Mouse (Mus musculus): ENCODE results near the gene Sh2d5.

The Sh2d5 gene

DNA sequence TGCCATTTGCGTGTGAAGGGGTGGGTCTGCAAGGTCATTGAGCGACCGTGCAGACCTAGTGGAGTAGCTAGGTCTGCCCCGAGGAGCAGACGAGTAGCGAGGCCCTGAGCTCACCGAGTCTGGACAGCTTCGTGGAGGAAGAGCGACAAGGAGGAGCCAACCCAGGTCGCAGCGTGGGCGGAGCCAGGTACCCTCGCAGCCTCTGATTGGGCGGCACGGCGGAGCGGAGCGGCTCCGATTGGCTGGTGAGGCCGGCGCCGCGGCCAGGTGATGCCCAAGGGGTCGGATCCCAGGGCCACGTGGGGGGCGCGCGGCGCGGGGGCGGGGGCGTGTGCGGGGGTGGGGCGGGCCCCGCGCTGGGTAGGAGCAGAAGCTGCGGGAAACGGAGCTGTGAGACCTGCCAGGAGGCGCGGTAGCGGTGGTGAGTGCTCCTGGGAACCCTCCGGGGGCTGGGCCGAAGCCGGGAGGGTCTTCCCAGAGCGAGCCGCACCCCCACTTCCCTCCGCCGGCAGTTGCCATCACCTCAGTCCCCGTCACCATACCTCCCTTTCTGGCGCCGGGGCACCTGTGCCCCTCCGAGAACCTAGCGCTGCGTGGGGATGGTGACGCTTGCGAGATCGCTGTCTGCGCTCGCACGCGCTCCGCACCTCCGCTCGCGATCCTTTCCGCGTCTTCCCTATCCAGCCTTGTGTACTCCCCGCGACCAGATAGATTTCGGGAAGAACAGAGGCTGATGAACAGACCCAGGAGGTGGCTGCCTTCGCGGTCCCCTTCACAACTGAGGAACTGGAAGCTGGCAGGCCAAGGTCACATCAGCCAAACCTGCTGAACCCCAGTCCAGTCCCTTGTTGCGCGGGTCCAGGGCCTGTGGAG is at the start of gene Sh2d5, which contains the start of gene Kif17:
Sh2d5 (plus strand) TSS at position 316 of the 873 bp plus-strand sequence.
Kif17 (plus strand) TSS at position 348 of the 873 bp plus-strand sequence.
- peak; percentile 93 for DNase-seq (ENCODE audit: low spot score)

DNA sequence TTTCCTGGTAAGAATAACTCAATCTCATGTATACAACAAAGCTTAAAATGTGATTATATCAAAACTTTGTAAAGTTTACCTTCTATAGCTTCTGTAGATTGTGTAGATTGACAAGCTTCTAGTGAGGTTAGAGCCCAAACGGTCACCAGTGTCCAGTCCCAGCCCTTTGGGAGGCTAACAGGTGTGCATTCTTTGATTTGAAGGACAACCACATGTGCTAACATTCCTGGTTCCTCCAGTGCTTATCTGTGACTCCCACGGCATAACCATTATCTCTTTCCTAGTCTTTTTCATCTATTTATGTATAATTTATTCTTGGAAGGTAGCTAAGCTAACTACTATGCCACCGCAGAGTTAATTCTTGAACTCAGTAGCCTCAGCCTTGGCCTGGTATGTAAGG is 49.4 kb upstream of the Sh2d5 start:
- DNase-seq (ENCODE audit: low spot score) = no peak

DNA sequence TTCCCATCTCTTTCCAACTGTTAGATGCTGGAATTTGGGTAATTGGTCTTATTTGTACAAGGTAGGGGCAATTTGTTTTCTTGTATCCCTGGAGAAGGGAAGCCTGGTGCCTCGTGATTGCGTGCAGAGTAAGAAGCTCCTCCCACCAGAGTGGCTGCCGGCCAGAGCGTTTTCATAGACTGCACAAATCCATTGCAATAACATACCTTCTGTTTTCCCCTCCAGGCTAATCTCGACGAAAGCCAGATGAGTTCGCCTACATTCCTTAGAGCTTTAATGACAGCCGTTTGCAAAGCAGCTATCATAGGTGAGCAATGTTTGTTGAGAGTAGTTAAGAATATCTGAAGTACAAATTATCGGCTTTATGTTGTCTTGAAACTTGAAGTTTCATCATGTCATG is 48.5 kb upstream of the Sh2d5 start:
- DNase-seq (ENCODE audit: low spot score) = no peak

DNA sequence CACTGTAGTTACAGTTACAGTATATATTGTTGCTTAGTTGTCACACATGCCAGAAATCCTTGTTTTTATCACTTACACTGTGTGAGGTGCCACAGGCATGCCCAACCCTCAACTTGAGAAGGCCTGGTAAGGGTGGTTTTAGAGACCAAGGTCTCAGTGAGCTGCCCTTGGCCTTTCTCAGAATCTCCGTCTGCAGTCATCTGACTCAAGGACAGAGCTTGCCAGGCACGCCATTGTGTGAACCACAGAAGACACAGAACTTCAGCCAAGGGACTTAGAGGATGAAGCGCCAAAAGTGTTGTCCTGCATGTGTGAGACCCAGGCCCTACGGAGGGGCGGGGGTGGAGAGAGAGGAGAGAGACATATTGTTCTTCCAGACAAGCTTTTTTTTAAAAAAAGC is 40.1 kb upstream of the Sh2d5 start:
- no peak for DNase-seq (ENCODE audit: low spot score)

DNA sequence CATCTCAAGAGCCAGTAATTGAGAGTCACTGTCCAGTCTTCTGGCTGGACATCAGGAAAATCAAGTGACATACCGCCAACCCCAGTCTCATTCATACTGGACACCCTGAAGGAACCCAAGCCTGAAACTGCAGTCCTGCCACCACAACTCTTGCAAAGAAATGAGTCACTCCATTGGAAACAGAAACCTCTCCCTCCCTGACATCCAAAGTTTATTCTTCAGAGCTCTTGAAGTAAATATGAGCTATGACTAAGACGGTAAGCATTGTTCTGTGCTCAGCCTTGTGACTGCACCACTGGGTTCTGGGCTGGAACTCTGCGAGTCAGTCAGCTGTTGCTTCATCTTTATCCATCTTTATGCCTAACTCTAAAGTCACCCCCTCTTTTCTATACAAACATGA is 36.3 kb upstream of the Sh2d5 start:
- no peak for DNase-seq (ENCODE audit: low spot score)

DNA sequence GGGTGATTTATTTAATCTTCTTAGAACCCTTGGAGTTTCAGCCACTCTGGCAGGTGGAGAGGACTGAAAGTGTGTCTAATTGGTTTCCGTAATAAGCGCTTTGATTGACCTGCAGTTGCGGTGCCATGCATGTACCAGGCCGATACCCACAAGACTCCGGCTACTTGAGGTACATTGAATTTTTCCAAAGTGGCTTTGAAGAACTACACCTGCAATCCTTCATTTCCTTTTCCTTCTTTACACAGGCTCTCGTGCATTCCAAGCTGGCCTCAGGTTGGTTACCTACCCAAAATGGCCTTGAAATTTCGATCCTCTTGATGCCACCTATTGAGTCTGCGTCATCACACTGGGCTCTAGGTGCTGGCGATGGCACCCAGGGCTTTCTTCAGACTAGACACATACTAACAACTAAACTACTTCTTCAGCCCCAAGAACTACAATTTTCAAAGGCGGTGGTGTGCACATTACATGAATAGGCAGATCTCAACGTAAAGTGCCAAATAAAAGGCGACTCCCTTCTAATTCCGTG is 34.5 kb upstream of the Sh2d5 start:
- DNase-seq (ENCODE audit: low spot score) = no peak

DNA sequence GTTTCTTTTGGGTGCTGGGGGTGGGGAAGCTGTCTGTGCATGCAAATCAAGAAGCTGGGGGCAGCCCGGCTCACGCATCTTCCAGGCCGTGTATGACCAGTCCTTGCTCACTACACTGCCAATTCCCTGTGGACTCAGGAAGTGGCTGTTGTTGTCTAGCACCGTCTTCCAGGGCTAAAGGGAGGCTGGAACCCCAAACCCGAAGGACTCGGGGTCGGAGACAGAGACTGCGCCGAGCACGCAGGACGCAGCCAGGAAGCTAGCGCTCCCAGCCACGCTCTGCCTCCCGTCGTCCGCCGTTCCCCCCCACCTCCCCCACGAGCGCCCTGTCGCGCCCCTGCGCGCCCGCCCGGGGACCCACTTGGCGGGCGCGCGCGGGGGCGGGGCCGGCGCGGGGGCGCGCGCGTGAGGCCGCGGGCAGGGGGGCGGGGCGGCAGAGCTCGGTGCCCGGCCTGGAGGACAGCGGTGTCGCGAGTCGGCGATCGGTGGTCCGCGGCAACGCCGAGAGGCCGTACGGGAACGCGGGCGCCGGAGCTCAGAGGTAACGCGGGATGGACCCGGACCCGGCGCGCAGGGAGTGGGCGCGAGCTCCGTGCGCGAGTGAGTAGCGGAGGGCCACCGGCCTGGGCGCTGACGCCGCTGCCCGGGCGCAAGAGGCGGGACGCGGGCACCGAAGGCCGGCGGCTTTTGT is 33.9 kb upstream of the Sh2d5 start, which contains the start of gene Hp1bp3:
Hp1bp3 (plus strand) TSS at position 97 of the 691 bp plus-strand sequence.
- peak; percentile 82 for DNase-seq (ENCODE audit: low spot score)

DNA sequence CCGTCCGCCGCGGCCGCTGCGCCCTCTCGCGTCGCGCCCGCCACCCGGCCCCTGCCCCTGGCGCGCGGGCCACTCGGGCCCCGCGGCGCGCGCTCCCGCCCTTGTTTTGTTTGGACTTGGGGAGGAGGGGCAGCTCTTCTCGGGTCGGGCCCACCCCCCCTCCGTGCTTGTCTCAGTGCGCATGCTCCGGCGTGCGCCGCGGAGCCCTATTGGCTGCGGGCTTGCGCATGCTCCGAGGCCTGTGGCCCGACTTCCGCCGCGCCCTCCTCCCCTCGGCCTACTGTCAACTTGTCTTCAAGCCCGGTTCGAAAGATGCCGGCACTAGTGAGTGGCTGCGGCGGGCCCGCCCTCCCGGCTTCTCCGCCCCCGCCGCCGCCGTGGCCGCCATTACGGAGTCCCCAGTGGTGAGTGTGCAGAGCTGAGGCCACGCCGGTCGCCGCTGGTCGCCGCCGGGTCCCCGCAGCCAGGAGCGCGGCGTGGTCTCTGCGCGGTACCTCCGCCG is 33.3 kb upstream of the Sh2d5 start:
- DNase-seq (ENCODE audit: low spot score) = peak; percentile 98

DNA sequence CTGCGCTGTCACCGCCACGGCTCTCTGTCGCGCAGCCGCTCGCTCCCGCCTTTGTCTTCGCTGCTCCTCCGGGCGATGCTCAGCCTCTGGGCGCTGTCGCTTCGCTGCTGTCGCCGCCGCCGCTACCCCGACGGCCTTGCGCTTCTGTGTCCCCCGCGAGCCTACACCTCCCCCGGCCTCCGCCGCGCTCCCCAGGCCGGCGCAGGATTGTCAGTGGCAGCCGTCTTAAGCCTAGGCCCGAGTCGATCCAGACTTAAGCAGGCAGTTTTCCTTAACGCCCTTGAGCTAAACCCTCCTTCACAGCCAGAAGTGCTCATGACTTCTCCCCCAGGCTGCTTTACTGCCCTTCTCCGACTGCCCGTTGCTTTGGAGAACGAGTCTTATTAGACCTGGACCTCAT is 32.8 kb upstream of the Sh2d5 start:
- DNase-seq (ENCODE audit: low spot score) = no peak

DNA sequence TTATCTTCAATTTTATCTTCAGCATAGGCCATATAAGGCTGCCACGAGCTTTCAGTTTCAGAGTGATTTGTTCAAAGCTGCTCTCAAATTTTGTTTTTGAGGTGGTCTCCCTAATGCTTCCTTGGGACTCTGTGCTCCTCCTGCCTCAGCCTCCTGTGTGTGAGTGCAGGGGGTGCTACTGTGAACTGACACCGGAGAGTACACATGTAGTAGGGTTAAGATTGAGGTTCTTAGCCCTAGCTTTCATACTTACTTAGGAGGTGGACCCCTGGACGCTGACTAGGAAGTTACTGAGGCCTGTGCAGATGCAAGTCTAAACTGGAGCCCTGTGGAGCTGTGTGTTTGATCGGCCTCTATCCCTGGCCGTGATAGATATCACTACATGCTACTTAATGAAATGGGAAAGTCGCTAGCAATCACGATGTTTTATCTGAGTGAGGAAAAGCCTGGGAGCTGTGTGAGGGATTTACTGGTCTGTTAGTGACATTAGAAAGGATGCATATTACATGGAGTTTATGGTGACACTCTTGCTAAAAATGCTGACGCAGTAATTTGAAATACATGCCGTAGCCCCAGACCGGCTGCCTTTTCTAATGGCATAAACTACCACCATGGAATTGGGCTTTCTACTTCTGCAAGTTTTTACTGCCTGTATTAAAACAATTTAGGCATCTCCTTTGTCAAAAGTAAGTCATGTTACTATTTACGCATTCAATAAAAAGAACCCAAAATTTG is 32.1 kb upstream of the Sh2d5 start:
- no peak for DNase-seq (ENCODE audit: low spot score)

DNA sequence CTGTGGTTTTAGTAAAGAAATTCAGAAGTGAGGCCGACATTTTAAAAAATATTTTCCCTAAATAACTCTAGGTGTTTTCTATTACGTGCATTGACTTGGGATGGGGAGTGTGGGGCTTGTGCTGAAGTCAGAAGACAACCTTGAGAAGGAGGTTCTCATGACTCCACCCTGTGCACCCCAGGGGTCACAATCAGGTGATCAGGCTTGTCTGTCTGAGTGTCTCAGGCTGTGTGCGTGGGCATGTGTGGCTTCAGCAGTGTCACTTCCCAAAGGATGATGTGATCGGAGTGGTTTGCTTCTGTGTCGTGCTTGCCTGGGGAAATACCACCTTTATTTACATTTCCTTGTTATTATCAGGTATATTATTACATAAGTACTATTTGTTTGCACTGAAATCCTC is 30.9 kb upstream of the Sh2d5 start:
- no peak for DNase-seq (ENCODE audit: low spot score)

DNA sequence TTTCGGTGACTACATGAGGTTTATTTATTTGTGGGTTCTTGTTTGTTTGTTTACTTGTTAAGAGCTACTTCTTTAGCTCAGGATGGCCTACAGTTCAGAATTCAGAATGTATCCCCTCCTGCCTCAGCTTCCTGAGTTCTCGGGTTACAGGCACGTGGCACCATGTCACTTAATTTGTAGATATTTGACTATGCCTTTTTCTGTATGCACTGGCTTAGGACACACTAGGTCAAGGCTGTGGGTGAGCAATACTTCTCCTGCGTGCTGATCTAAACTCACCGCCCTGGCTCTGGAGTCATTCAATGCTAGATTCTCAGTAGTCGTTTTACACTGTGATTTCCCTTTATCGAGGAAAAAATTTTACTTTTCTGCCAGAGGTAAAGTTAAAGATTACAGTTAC is 29.4 kb upstream of the Sh2d5 start:
- DNase-seq (ENCODE audit: low spot score) = no peak

DNA sequence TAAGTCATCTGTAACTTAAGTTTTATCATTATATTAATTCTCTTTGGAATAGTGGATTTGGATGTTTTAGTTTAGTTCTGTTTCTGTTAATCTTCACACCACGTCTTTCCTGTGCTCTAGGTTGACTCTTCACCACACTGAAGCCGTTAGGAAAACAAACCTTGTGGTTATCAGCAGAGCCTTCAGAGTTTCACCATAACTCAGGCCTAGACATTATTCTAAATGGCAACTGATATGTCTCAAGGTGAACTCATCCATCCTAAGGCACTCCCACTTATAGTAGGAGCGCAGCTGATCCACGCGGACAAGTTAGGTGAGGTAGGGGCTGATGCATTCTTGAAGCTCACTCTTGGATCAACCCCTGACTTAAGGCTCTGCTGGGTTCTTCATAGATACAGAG is 28.8 kb upstream of the Sh2d5 start:
- DNase-seq (ENCODE audit: low spot score) = no peak

DNA sequence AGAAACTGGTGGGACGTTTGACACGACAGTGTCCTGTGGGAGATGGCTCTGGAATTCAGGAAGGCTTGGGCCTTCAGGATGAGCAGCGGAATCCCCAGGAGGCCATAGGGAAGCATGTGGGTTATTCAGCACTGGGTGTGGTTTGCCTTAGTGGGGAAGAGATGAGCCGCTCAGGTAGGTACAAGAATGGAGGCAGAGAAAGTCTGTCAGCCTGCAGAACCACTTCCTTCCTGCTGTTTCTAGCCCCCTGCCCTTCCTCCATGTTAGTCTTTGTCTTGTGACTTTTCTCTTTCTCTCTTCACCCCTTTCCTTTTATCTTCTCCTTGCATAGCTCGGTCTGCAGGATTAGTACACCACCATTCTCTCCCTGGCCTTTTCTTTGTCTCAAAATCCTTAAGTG is 27.8 kb upstream of the Sh2d5 start:
- DNase-seq (ENCODE audit: low spot score) = no peak

DNA sequence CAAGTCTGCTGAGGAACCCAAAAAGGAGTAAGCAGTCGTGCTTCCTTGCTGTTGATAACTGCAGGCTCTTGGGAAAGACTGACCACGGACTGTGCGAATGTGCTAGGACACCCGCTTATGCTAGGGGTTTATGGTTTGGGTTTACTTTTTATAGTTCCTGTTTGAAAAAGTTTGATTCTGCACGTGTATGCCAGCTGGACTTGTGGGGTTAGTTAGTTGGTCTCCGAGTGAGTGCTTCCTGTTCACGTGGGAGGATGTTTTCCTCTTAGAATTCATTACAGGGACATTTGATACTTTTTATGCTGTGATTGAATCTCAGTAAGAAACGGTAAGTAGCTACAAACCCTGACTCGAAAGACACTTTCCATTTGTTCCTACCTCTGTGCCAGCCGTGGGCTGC is 26.6 kb upstream of the Sh2d5 start:
- no peak for DNase-seq (ENCODE audit: low spot score)

DNA sequence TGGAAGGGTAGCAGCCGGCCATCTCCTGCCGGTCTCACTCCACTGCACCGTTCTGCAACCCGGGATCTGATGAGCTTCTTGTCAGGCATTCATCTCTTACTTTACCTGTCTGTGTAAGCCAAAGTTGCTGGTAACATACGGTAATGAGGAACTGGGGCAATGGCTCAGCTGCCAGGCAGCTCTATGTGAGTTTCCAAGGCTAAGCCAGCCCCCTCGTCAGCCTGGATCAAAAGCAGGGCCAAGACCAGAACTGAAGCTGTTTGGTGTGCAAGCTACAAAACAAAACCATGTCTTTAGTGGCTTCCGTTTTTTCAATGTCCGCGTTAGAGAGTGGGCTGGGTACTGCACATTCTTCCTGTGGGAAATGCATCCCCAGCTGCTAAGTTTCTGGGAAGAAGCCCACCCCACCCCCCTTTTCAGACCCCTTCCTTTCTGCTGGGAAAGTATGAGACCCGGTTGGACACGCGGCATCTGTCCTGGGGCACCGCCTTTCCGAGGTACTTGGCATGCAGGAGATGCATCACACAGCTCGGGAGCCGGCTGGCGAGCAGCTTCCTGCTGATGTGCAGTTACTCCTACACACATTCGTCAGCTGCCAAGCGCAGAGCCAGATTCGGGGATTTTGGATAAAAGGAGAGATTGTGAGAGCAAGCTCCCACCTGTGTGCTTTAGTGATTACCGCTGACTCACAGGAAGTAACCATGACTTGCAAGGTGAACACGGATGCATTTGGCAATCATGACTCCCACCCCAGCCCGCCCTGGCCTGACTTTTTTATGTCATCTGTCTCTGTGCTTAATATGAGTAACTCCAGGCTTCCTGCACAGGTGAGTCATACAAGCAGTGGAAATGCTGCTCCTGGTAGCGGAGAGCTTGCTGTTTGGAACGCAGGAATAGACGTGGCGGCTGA is 3.2 kb upstream of the Sh2d5 start:
- DNase-seq (ENCODE audit: low spot score) = no peak

DNA sequence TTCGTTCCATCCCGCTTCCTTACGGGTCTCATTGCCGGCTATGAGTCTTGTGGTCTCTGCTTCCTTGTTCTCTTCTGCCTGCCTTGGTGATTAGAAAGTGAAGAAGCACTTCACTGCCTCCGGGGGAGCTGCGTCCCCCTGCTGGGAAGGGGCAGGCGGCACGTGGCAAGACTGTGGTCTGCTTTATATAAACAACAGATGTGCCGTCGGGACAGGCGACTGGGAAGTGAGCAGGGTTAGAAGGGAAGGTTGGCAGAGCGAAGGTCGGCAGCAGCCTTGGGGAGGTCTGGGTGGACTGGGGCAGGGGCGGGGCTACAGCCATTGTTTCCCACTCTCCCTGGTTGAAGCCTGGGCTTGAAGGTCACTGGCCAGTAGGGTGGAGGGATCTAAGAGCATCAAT is 1.6 kb downstream of the Sh2d5 start:
- peak; percentile 85 for DNase-seq (ENCODE audit: low spot score)

DNA sequence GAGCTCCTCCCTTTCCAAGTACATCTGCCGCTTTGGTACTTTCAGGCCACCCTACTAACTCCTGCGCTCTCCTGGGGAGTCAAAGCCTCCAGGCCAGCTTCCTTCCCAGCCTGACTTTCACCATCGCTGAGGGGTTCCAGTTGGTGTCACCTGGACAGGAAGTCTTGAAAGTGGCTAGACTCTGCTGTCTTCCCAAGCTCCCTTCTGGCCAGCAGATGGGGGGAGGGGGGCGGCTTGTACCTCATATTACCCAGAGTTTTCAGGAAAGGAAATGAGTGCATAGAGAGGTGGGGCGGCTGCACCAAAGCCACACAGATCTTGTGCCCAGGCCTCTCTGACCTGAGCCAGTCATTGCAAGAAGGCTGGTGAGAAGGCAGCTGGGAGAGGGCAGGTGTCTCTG is 2.0 kb downstream of the Sh2d5 start:
- DNase-seq (ENCODE audit: low spot score) = no peak

DNA sequence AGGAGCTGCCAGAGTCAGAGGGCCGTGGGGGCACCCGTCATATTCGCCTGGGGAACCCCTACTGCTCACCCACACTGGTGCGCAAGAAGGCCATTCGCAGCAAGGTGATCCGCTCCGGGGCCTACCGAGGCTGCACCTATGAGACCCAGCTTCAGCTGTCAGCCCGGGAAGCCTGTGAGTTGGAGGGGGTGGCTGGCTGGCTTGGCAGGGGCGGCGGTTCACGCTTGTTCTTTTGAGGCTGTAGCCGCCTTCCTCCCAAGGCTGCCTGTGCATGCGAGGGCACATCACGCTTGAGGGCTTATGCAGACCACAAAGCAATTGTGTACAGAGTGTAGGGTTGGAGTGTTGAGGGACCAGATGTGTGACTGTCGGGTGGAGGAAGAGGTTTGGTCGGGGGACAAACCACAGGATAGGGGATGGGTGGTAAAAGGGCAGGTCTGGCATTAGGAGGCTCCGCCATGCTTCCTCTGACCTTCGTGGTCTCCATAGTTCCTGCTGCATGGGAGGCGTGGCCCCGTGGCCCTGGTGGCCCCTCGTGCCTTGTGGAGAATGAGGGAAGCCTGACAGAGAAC is 7.0 kb downstream of the Sh2d5 start:
- DNase-seq (ENCODE audit: low spot score) = no peak

DNA sequence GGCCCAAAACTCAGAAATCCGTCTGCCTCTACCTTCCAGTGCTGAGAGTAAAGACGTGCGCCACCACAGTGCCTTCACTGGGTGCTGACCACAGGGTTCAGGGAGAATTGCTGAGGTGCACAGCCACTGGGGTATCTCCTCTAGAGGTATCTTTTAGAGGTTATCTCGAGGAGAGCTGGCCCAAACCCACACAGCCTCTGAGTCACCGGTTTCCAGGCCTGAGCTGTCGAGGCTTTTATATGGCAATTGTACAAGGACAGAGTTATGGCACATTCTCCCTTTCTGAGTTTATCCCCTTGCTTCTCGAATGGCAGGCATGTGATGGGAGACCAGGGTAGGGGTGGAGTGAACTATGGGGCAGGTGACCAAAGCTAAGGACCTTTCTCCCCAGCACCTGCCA is 8.5 kb downstream of the Sh2d5 start:
- no peak for DNase-seq (ENCODE audit: low spot score)

DNA sequence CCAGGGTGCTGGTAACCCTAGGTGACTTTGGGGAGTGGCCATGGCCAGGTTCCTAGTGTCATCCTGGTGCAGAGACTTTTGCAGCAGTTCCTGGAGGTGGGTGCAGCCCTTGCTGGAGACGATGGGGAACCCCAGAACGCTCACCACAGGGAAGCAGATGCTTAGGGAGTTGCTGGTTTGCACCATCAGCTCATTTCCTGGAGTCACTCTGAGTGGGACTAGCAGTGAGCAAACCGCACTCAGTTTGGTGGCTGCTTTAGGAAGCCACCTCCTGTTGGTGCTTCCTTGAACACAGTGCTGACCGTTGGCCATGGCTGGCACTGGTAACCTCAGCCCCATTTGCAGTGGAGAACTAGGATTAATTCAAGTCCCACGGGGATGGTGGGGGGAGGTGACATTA is 9.3 kb downstream of the Sh2d5 start:
- no peak for DNase-seq (ENCODE audit: low spot score)
